Mouse (Mus musculus) T-helper 17 cell (primary cell): ENCODE results near the gene Ptms.

Experiments used
- in situ Hi-C, 2 experiments: fragments of 300-600 bp; cut with MboI, MseI; formaldehyde crosslinking; loops; 1 replicate in 1 of 2; 2 replicates in 1 of 2; pipeline ENCODE4 v1.15.1; 2025; ENCODE audit warnings: high pct_unique_total_duplicates in 2 of 2

The Ptms gene

DNA sequence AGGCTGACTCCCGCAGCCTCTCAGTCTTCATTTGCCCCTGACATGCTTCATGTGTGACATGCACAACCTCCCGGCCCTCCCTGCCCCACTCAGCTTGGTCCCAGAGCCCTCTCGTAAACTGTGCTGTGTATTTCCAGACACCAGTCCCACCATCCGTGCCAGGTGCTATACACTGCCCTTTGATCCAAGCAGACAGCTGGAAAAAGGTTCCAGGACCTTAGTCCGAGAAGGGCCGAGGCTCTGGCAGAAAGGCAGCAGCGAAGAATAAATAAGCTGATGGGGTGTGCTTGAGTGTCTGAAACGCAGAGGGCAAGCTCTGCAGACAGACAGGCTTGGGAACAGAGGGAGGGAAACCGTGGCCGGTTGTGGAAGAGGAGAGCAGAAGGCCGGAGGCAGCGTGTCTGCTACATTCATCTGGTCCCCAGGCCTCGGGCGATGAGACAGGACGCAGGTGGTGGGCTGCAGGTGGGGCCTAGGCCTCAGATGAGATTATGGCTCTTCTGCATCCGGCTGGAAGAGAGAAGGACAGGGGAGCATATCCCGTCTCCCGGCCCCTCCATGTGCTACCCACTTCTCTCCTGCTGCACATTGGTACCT, 54.0 kb downstream of the Ptms start:
- in situ Hi-C loops = no loop called here
